Mouse (Mus musculus): ENCODE measurements around the gene Pcdh9. TPM values are rescaled to one million over a fixed set of nuclear protein-coding genes. Genes with fewer than 3 reads are reported as not detected.

The Pcdh9 gene
- total RNA-seq, 2 experiments from 2014 or later: 3.2 to 4.4 TPM

- DNase-seq: no peak
Measured at GRCm38 (mm10) chr14:93561577-93561976, 328.9 kb downstream of the Pcdh9 start.

- no peak for DNase-seq
Measured at GRCm38 (mm10) chr14:93553771-93554170, 336.7 kb downstream of the Pcdh9 start.

- DNase-seq: no peak
Measured at GRCm38 (mm10) chr14:93545575-93545974, 344.9 kb downstream of the Pcdh9 start.

GRCm38 (mm10) chr14:93543970-93544627, 346.4 kb downstream of the Pcdh9 start:
- no peak for DNase-seq

GRCm38 (mm10) chr14:93543561-93543960, 346.9 kb downstream of the Pcdh9 start:
- peak; percentile 16 for DNase-seq

GRCm38 (mm10) chr14:93534928-93535327, 355.6 kb downstream of the Pcdh9 start:
- DNase-seq: no peak

- no peak for DNase-seq
Measured at GRCm38 (mm10) chr14:93523430-93523829, 367.0 kb downstream of the Pcdh9 start.

- no peak for DNase-seq
Measured at GRCm38 (mm10) chr14:93520166-93520565, 370.3 kb downstream of the Pcdh9 start.

- no peak for DNase-seq
Measured at GRCm38 (mm10) chr14:93516679-93517078, 373.8 kb downstream of the Pcdh9 start.

GRCm38 (mm10) chr14:93506107-93506506, 384.4 kb downstream of the Pcdh9 start:
- no peak for DNase-seq

- DNase-seq: peak; percentile 69
Measured at GRCm38 (mm10) chr14:93498813-93499690, 391.4 kb downstream of the Pcdh9 start.

GRCm38 (mm10) chr14:93474991-93475390, 415.5 kb downstream of the Pcdh9 start:
- DNase-seq: peak; percentile 14

GRCm38 (mm10) chr14:93472494-93472893, 418.0 kb downstream of the Pcdh9 start:
- no peak for DNase-seq

GRCm38 (mm10) chr14:93463360-93463892, 427.1 kb downstream of the Pcdh9 start:
- no peak for DNase-seq

GRCm38 (mm10) chr14:93450930-93451665, 439.4 kb downstream of the Pcdh9 start:
- DNase-seq: no peak

- no peak for DNase-seq
Measured at GRCm38 (mm10) chr14:93441852-93442251, 448.6 kb downstream of the Pcdh9 start.

- DNase-seq: no peak
Measured at GRCm38 (mm10) chr14:93437226-93437625, 453.3 kb downstream of the Pcdh9 start.

- DNase-seq: no peak
Measured at GRCm38 (mm10) chr14:93416752-93417151, 473.7 kb downstream of the Pcdh9 start.

GRCm38 (mm10) chr14:93415496-93415895, 475.0 kb downstream of the Pcdh9 start:
- DNase-seq: no peak

GRCm38 (mm10) chr14:93409314-93409713, 481.2 kb downstream of the Pcdh9 start:
- DNase-seq: no peak

- no peak for DNase-seq
Measured at GRCm38 (mm10) chr14:93407747-93408146, 482.7 kb downstream of the Pcdh9 start.

- DNase-seq: no peak
Measured at GRCm38 (mm10) chr14:93385090-93385489, 505.4 kb downstream of the Pcdh9 start.

GRCm38 (mm10) chr14:93381163-93381562, 509.3 kb downstream of the Pcdh9 start:
- no peak for DNase-seq
